Mouse (Mus musculus) megakaryocyte-erythroid progenitor cell, adult 5-6 weeks (primary cell): ENCODE results near the gene Cacna1g. TPM values are rescaled to one million over a fixed set of nuclear protein-coding genes. Genes with fewer than 3 reads are reported as not detected.

ENCODE experiments used
- ATAC-seq: replicated peaks from 2 replicates; pipeline ENCODE4 v1.8.0; 2016; ENCODE audit warnings: mild to moderate bottlenecking, inconsistent platforms; ENCODE audit not compliant: severe bottlenecking, poor library complexity, low FRiP score, low TSS enrichment
- total RNA-seq, 2 experiments: library from RNA; stranded (forward) in 1 of 2; stranded (reverse) in 1 of 2; fragments of 200-1000, 215-1000 nt in 1 of 2; fragments of >200 nt in 1 of 2; fragmentation: Nextera tagmentation in 1 of 2; gene quantifications; 2 replicates each; pipeline ENCODE4 v1.2.3; 2014 to 2017

Cacna1g gene
- total RNA-seq, 2 experiments from 2014 or later = 1.9 to 3.8 TPM

DNA sequence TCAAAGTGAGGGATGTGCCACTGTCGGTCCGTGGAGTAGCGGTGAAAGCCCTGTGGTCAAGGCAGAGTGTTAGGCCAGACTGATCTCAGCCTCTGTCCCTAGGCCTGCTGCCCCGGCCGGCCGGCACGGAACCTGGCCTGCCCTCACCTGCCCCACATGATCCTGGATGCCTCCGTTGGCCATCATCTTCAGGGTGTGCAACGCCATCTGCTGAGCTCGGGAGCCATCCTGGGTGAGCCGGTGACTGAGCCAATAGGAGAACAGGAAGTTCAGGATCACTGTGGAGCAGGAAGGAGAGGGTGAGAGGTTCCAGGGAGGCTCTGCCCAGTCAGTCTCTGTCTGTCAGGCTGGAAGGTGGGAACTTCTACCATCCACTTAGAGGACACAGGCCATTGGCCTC lies 9.4 kb upstream of the Cacna1g start:
- ATAC-seq = no peak

DNA sequence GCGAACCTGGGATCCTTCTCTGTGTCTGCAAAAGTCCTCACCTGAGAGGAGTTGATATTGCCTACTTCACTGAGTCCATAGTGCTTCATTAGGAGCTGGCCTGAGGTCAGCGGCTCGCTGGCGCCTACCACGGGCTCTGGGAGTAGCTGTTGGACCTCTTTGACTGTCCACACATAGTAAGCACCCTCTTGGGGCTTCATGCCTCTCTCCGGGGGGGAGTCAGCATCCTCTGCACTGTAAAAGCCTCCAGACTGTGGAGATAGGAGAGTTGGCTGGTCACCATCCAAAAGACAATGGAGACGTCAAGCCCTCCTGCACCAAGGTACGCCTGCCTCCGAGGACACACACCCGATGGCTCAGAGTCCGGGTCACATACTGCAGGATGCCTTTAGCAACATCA lies 8.7 kb upstream of the Cacna1g start:
- ATAC-seq = no peak

DNA sequence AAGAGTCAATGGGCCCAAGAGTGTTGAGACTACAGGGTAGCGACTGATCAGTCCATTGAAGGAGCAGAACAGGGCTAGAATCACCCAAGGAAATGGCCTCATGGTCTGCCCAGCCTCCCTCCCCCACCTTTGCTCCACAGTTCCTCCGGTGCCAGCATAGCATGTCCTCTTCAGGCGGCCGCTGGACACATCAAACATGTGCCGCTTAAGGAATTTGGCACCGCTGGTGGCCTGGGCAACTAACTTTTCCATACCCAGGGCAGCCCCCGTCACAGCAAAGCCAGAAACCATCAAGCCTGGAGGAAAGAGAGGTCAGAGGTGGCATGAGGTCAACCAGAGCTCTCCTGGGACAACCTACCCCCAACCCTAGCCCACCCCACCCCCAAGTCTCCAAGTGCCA lies 8.0 kb upstream of the Cacna1g start:
- no peak for ATAC-seq

GRCm38 (mm10) chr11:94480382-94480781 lies 6.4 kb upstream of the Cacna1g start:
- no peak for ATAC-seq

GRCm38 (mm10) chr11:94477651-94478050 lies 3.7 kb upstream of the Cacna1g start:
- no peak for ATAC-seq

GRCm38 (mm10) chr11:94475722-94476121 lies 1.7 kb upstream of the Cacna1g start:
- ATAC-seq = no peak

GRCm38 (mm10) chr11:94474544-94474910 lies 529 bp upstream of the Cacna1g start:
- no peak; the same call in 1 of the 2 replicates for ATAC-seq

- no peak for ATAC-seq
Measured at GRCm38 (mm10) chr11:94472916-94473706, 887 bp downstream of the Cacna1g start.

- no peak for ATAC-seq
Measured at GRCm38 (mm10) chr11:94472585-94472915, 1.4 kb downstream of the Cacna1g start.

GRCm38 (mm10) chr11:94471740-94472584 lies 2.0 kb downstream of the Cacna1g start:
- no peak for ATAC-seq

DNA sequence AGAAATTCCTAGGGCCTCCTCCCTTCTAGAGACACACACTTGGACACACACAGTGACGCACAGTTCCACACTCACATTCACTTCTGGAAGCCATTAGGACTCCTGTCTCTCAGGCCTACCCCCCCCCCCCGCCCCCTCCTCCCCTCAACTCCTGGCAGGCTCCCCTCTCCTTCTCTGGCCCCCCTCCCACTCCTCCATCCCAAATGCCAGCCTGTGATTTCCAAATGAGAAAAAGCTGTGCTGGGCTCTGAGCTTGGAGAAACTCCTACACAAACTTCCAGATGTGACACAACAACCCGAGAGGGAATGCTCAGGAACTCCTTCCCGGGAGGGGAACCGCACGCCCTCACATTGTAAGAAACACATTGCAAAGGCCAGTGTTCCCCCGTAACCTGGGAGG lies 3.6 kb downstream of the Cacna1g start:
- no peak for ATAC-seq

- no peak for ATAC-seq
Measured at GRCm38 (mm10) chr11:94469136-94470064, 4.6 kb downstream of the Cacna1g start.

GRCm38 (mm10) chr11:94468582-94469064 lies 5.4 kb downstream of the Cacna1g start:
- no peak for ATAC-seq

- ATAC-seq = no peak
Measured at GRCm38 (mm10) chr11:94466333-94466855, 7.6 kb downstream of the Cacna1g start.

GRCm38 (mm10) chr11:94464170-94464569 lies 9.8 kb downstream of the Cacna1g start:
- no peak for ATAC-seq

GRCm38 (mm10) chr11:94461856-94462255 lies 12.1 kb downstream of the Cacna1g start:
- ATAC-seq = no peak

GRCm38 (mm10) chr11:94457001-94457400 lies 17.0 kb downstream of the Cacna1g start:
- no peak for ATAC-seq

GRCm38 (mm10) chr11:94456347-94456746 lies 17.7 kb downstream of the Cacna1g start:
- peak; percentile 95 for ATAC-seq

- ATAC-seq = peak; percentile 51
Measured at GRCm38 (mm10) chr11:94455161-94455820, 18.7 kb downstream of the Cacna1g start.
